Mouse (Mus musculus) lung, adult 2 months (tissue): ENCODE results near the gene Rnf169.

ENCODE experiments used
- CTCF ChIP-seq: fragments of 200-500 bp; IDR thresholded peaks from 2 replicates; pipeline ENCODE4 v1.5.1; 2011; ENCODE audit warnings: mild to moderate bottlenecking, low read length, control low read depth; ENCODE audit not compliant: insufficient read depth
- POLR2A ChIP-seq: fragments of 200-500 bp; IDR thresholded peaks from 2 replicates; pipeline ENCODE4 v1.6.1; 2011; ENCODE audit warnings: low read depth, mild to moderate bottlenecking, control low read depth, low read length, borderline replicate concordance; ENCODE audit errors: extremely low read depth

- TF ChIP-seq POLR2A (no peak), CTCF (no peak)
Measured at GRCm38 (mm10) chr7:100010711-100011110, 30.5 kb upstream of the Rnf169 start.
